Mouse (Mus musculus): ENCODE measurements around the gene Pde11a. TPM values are rescaled to one million over a fixed set of nuclear protein-coding genes. Genes with fewer than 3 reads are reported as not detected.

Pde11a gene
- polyA plus RNA-seq, 1 experiment from 2014 or later: 0.96 TPM

Small RNA genes lying within 50 kb of the gene (microRNA-seq; reads per million reads assigned to microRNA genes)
- gene Gm44337: not detected

Other genes starting within 250 kb of the Pde11a start
- 0.27 TPM in 1 of 2 replicates, not detected in the other for gene Cyct, start 21.7 kb upstream of the Pde11a start, polyA plus RNA-seq (2015; fragmentation: Nextera tagmentation; extraction: Ambion mirVana)
- gene Rbm45, start 31.2 kb upstream of the Pde11a start, polyA plus RNA-seq (2015; fragmentation: Nextera tagmentation; extraction: Ambion mirVana): 16.8 and 17.0 TPM in 2 replicates
- 21.8 and 24.7 TPM in 2 replicates for gene Osbpl6, start 67.7 kb upstream of the Pde11a start, polyA plus RNA-seq (2015; fragmentation: Nextera tagmentation; extraction: Ambion mirVana)

Data from midbrain, embryonic 15.5 days (tissue).